Mouse (Mus musculus) c-Kit-positive CD71-negative TER-119-negative erythroid progenitor cells, embryonic 14.5 days (primary cell): ENCODE results near the gene Pde6d.
A peak's percentile ranks its signal among the peaks of the same experiment; 100 is the strongest.
"Not testable (repeated sequence)": the region's sequence is repeated elsewhere in the genome, so short reads cannot be mapped to it uniquely, and the experiment has no call there.

Experiments
- DNase-seq: peaks from one replicate; pipeline ENCODE4 v3.0.0-alpha.2; 2013; ENCODE audit warnings: low read depth

The Pde6d gene

DNA sequence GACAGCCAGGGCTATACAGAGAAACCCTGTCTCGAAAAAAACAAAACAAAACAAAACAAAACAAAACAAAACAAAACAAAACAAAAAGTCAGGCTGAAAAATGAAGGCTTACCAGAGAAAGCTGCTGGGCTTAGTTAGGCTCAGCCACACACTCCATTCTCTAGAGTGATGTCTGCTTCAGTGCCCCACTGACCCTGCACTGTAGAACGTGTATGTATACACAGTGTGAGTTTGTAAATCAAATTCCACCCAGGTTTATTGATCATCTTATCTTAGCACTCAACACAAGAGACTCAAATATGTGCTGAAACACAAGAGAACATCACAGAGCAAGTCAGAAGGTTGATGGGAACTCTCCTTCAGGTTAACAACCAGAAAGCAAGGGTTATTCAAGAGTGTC is 14.0 kb downstream of the Pde6d start:
- DNase-seq, result no peak

DNA sequence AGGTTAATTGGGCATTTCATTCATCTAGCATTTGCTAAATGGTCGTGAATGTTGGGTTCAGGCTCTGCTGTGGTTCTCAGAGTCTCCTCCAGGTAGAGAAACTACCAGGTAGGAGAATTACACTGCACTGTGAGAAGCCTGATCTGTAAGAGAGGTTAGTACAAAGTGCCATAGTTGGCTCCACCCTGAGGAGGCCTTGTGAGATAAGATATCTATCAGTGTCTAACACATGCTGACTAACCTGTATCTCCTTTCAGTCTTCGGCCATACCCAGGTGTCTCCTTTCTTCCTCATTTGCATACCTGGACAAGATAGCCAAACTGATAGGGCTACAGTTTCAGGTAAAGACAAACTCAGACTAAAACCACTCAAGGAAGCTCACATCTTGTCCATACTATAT is 19.8 kb downstream of the Pde6d start:
- no peak for DNase-seq

- DNase-seq, result no peak
Observed at GRCm38 (mm10) chr1:86559232-86559631, 23.2 kb downstream of the Pde6d start.

DNA sequence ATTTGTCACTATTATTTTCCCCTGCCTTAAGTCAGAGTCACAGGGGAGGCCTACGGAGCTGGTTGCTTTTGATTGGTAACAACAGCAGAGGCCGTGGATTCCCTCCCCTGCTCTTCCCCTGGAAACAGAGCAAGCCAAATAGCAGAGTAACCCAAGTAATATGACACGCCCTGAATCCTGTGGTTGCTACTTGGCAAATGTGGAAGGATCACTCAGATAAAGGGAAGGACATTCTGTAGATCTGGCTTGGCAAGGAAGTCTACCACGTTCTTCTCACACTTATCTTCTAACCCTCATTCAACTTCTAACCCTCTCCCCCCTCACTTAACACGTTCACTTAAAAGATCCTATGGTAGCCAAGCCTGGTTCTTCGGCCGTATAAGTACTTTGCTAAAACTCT is 24.6 kb downstream of the Pde6d start:
- DNase-seq, result no peak

DNA sequence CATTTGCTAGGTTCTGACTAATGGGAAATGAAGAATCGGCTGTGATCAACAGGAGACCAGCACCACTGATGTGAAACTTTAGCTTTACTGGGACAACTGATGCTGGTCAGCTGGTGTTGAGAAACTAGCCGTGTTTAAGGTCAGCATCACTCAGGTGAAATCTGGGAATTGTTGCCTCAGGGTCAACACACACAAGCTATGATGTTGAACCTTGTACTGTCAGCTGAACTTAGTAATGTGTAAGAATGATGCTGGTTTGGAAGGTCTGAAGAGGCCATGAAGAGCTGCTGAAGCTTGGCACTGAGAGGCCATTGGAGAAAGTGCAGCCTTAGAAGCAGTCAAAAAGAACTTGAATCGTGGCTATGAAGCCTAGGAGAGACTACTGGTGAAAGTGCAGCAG is 26.8 kb downstream of the Pde6d start:
- DNase-seq, result no peak

DNA sequence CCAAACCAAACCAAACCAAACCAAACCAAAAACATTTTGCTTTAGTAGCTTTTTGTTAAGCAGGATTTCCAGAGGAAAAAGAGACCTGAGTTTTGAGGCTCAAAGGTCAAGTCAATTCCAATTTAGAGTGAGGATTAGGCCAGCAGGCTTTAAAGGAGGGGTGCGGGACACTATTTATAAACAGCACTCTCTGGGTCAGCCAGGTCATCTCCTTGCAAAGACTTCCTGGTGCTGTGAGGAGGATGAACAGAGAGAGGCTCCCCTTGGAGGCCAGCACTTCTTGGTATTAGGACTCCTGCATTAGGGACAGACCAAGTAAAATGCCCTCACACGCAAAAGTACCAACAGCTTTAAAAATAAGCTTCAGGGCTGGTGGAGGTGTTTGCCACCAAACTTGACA is 30.6 kb downstream of the Pde6d start:
- no peak for DNase-seq

GRCm38 (mm10) chr1:86551299-86551698 is 31.1 kb downstream of the Pde6d start:
- DNase-seq, result no peak

DNA sequence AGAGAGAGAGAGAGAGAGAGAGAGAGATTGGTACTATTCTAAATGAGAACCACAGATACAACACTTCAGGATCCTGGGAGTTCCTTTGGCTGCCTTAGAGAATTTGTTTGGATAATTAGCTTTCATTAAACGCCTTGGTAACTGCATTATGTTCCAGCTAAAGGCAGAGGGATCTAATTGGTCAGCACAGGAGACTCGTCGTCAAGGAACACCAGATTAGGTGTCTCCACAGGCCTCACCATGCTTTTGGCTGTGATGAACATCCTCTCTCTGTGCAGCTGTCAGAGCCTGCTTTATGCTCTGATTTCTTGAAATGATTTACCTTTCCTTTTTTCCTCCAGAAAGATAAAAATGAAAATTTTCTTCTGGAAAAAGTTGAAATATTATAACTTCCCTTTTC is 35.6 kb downstream of the Pde6d start:
- no peak for DNase-seq

- DNase-seq, result no peak
Observed at GRCm38 (mm10) chr1:86542584-86542983, 39.8 kb downstream of the Pde6d start.

DNA sequence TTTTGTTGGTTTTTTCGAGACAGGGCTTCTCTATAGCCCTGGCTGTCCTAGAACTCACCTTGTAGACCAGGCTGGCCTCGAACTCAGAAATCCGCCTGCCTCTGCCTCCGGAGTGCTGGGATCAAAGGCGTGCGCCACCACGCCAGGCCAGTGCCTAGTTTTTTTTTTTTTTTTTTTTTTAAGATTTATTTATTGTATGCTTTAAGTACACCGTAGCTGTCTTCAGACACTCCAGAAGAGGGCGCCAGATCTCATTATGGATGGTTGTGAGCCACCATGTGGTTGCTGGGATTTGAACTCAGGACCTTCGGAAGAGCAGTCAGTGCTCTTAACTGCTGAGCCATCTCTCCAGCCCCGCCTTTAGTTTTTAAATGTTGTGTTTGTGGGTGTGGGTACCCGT is 42.8 kb downstream of the Pde6d start:
- not testable (repeated sequence) for DNase-seq

GRCm38 (mm10) chr1:86538383-86538782 is 44.0 kb downstream of the Pde6d start:
- DNase-seq, result no peak

DNA sequence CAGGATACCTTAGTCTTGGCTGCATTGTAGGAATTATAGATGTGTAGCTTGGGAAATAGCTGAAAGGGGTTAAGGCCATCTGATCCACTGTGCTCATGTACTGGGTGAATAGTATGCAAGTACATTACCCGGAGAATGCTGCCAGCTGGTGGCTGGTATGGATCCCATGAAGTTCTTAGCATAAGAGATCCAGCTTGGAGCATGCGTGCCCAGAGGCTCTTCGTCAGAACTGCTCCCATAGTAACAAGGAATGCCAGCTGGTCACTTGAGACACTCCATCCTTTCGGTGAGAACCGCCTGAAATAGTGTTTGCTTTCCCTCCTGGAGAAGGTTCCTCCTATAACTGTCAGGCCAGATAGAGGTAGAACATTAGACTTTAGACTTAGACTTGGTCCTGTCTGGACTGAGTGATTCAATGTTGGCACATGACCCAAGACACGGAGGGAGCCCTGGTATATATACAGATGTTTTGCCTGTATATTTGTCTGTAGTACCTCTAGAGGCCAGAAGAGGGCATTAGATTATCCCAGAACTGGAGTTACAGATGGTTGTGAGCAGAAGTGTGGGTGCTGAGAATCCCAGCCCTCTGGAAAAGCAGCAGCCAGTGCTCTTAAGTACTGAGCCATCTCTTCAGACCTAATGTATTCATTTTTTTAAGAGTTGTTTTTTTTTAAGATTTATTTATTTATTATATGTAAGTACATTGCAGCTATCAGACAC is 48.9 kb downstream of the Pde6d start:
- no peak for DNase-seq

DNA sequence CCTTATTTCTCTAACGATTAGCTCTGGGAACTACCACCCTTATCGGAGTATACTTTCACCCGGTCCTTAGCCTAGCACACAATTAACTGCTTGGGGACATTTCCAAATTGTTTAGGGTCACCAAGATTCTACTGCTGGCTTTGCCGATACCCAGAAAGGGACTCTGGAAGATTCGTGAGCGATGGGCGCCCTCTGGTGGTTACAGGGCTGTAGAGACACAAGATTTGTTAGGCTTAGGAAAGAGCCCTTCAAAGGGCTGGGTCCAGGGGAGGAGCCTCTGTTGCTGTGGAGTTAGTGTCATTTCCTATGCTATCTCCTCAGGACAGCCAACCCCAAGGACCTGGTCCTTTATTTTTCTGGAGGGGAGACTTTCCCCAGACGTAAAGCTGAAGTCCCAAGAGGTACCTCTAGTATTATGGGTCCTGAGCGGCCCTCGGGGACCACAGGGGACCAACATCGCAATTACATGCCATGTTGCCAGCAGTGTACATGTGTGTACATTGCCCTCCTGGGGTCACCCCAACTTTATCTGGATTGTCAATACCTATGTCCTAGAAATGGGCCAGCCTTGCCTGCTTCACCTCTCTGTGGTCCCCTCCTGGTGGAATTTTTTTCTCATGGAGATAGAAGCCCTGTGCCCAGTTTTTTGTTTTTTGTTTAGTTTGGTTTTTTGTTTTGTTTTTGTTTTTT is 49.9 kb downstream of the Pde6d start:
- DNase-seq, result peak; percentile 100

GRCm38 (mm10) chr1:86531547-86532321 is 50.7 kb downstream of the Pde6d start:
- no peak for DNase-seq

- no peak for DNase-seq
Observed at GRCm38 (mm10) chr1:86530871-86531546, 51.4 kb downstream of the Pde6d start.

- no peak for DNase-seq
Observed at GRCm38 (mm10) chr1:86529590-86529989, 52.8 kb downstream of the Pde6d start.

DNA sequence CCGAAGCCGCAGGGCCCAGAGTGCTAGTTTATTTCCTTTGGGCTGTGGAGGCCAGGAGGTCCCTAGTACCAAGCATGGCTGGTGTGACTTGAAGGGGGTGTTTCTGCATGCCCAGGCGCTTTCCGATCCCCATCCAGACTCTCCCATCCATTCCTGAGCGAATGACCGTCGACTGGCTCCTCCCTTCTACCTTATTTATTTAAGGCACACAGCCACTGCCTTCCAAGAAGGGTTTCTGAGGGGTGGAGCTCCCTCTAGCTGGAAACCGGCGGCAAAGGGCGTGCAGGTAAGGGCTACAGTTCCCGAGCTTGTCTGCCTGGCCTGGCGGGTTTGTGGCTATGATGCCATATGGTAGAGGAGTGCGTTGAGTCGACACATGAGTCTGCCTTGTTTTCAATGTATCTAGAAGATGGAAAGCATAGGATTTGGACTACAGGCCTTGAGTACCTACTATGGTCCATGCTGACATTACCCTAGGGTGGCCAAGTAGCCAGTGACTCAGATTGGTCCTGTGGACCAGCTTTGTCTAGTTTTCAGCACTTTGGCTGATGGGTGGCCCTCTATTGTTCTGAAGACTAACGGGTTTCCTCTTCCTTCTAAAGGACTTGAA is 53.8 kb downstream of the Pde6d start:
- DNase-seq, result no peak

DNA sequence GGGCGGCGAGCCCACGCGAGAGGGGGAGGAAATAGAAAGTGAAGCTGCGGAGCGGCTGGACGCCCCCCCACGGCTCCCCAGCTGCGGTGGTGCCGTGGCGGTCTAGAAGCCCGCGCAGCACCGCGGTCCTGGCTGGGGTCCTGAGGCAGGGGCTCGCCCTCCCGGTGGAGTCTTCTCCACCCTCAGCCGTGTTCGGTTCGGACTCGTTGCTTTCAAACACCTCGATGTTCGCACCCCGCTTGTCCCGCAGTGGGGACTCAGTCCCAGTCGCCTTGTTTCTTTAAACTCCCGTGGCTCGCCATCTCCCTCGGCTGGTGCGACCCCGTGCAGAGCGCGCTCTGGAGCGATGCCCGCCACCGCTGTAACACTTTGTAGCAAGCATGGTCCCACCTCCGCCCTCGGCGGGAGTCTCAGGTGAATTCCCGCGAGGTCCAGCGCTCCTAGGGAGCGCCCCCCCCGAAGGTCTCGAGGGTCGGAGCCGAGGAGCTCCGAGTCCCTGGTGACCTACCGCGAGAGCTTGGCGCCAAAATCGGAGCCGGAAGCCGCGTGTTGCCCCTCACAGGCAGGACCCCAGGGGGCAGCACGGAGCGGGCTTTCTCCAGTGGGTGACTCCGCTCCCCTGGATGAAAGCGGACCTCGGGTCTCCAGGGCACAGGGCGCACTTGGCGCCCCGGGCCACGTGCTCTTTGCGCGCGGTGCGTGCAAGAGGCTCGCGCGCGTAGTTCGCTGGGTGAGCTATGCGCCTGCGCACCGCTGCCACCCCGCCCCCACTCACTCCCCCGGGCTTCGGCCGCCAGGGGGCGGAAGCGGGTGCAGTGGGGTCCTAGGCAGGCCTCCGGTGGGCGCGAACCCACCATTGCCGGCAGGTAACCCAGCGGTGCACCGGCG is 54.6 kb downstream of the Pde6d start:
- DNase-seq, result no peak

DNA sequence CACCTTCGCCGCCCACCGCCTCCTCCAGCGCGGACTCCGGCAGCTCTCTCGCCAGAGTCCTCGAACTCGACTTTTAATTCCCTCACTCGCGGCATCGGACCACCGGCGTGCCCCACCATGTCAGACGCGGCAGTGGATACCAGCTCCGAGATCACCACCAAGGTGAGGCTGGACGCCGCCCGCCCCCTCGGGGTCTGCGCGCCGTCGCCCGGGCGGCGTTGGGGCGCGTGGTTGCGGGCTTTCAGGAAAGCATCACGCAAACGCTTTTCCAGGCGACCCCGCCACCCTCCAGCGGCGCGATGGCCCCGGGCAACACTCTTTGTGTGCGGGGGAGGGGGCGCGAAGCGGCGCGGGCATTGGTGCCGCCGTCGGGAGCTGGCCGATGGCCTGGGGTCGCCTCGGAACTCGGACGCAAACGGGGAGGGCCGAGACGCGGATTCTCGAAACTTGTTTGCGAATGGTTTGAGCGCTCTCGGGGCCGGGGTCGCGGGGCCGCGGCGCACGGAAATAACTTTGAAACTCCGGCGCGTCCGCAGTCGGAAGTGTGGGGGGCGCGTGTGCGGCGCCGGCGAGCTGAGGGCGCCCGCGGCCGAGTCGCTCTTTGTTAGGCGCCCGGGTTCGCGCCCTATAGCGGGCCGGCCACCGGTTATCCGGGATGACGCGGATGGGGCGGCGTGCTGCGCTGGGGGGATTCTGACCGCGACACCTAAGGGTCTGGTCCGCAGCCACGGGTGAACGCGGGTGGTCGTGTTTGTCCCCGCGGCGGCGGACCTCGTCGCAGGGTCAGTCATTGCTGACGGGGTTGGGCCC is 55.4 kb downstream of the Pde6d start:
- DNase-seq, result no peak

DNA sequence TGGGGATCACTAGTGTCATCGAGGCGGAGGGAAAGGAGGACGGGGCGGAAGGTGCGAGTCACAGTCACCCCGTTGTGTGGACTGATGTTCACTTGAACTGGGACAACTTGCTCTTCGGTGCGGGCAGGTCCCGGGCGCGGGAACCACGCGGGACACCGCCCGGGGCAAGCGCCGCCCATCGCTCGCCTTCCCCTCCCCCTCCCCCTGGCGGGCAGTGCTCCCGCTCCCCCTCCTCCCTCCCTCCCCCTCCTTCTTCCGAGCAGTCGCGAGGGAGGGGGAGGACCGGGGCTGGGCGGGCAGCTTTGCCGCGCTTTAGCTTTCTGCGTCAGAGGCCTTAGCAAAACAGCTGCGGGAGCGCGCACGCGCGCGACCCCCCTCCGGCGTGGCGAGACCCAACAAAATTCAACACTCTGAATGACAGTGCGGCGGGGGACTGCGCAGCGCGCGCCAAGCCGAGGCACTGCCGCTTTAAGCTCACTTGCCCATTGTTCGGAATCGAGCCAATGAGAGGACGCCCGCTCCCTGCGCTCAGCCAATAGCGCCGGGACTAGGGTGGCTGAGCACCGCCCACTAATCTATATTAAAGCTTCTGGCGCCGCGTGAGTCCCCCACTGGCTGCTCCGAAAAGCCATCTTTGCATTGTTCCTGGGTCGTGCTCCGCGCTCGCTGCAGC is 56.2 kb downstream of the Pde6d start, which contains the start of gene Ptma:
Gene Ptma (plus strand): TSS at position 611 of the 673 bp plus-strand sequence.
- peak; percentile 93 for DNase-seq
